Mouse (Mus musculus): Measurements from ENCODE around the gene Pabpc1l. TPM values are rescaled to one million over a fixed set of nuclear protein-coding genes. Genes with fewer than 3 reads are reported as not detected.

The Pabpc1l gene
- polyA plus RNA-seq, 1 experiment: not detected

- peaks cover 11% of the 10 kb centered on the region for H3K4me1 ChIP-seq (ENCODE audit: control insufficient read depth, insufficient read depth, insufficient read length, low read length)
- H3K27ac ChIP-seq (replicated peaks; ENCODE audit: low read depth, low read length): peak within 1 kb of the TSS; percentile 78
- peak within 1 kb of the TSS; percentile 97 for H3K4me3 ChIP-seq (ENCODE audit: insufficient read depth, low read depth, low read length)
Observed at GRCm38 (mm10) chr2:164070142-164070764, 45.0 kb downstream of the Pabpc1l start, which contains the start of gene Stk4. TSS of gene Stk4 (plus strand) at chr2:164070322.

GRCm38 (mm10) chr2:164070765-164071436 is 45.7 kb downstream of the Pabpc1l start, which contains the start of gene Tomm34:
TSS of gene Tomm34 (minus strand) at chr2:164071169.
- Histone ChIP-seq H3K27ac (replicated peaks; ENCODE audit: low read depth, low read length) (peak within 1 kb of the TSS; percentile 78), H3K4me1 (ENCODE audit: control insufficient read depth, insufficient read depth, insufficient read length, low read length) (peaks cover 14% of the 10 kb centered on the region), H3K4me3 (ENCODE audit: insufficient read depth, low read depth, low read length) (peak within 1 kb of the TSS; percentile 97)

GRCm38 (mm10) chr2:164071437-164071820 is 46.2 kb downstream of the Pabpc1l start:
- H3K4me3 ChIP-seq (ENCODE audit: insufficient read depth, low read depth, low read length): 0 out of 2 replicates have a peak overlapping the region, but pooled peaks have one; percentile 17
- H3K27ac ChIP-seq (replicated peaks; ENCODE audit: low read depth, low read length): peak overlapping the region; percentile 37; the same call in 1 of the 2 replicates
- peaks cover 14% of the 10 kb centered on the region for H3K4me1 ChIP-seq (ENCODE audit: control insufficient read depth, insufficient read depth, insufficient read length, low read length)

GRCm38 (mm10) chr2:164072109-164072508 is 46.9 kb downstream of the Pabpc1l start:
- peaks cover 14% of the 10 kb centered on the region for H3K4me1 ChIP-seq (ENCODE audit: control insufficient read depth, insufficient read depth, insufficient read length, low read length)
- no peak overlapping the region for H3K4me3 ChIP-seq (ENCODE audit: insufficient read depth, low read depth, low read length)
- H3K27ac ChIP-seq (replicated peaks; ENCODE audit: low read depth, low read length): no peak overlapping the region

DNA sequence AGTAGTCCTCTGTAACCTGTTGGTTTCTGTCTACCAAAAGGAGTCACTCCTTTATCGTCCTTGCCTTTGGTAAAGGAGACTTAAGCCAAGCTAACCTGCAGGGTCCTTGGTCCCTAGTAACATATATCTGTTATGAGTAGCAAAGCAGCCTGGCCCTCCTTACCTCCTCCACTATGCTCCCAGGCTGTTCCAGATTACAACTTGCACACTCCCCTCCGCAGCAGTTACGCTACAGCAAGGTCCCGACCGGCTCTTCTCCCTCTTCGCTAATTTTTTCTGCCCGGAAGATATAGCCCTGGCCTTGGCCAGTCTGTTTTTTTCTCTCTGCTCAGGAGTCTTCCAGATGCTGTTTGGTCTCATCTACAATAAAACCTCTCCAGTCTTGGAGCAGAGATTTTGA is 47.9 kb downstream of the Pabpc1l start:
- peaks cover 14% of the 10 kb centered on the region for H3K4me1 ChIP-seq (ENCODE audit: control insufficient read depth, insufficient read depth, insufficient read length, low read length)
- no peak overlapping the region for H3K4me3 ChIP-seq (ENCODE audit: insufficient read depth, low read depth, low read length)
- H3K27ac ChIP-seq (replicated peaks; ENCODE audit: low read depth, low read length): no peak overlapping the region

DNA sequence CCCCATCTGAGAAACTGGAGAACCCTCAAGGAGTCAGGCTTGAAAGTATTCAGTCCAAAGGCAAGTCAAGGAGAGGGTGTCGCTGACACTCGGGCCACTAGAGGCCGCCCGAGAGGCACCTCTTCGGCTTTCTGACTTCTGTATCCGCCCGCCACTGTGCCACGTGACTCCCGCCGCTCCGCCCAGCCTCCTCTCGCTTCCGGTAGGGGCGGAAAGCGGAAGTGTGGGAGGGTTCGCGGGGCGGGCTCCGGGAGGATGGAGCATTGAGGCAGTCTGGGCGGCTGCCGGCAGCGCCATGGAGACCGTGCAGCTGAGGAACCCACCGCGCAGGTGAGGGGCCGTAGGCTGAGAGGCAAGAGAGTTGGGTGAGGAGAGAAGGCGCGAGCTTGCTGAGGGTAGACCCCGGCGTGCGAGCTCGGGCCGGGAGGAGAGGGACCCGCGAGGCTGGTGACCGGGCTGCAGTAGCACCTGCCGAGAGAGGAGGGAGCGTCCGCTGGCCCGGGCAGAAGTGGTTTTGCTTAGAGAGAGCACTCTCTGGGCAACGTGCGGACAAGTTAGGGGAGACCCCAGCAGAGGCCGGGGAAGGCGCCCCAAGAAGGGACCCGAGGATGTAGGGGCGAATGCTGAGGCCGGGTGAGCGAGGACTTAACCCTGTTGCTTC is 48.8 kb downstream of the Pabpc1l start:
- Histone ChIP-seq H3K27ac (replicated peaks; ENCODE audit: low read depth, low read length) (peak overlapping the region; percentile 54; the same call in 1 of the 2 replicates), H3K4me1 (ENCODE audit: control insufficient read depth, insufficient read depth, insufficient read length, low read length) (peaks cover 14% of the 10 kb centered on the region), H3K4me3 (ENCODE audit: insufficient read depth, low read depth, low read length) (peak overlapping the region; percentile 98)

DNA sequence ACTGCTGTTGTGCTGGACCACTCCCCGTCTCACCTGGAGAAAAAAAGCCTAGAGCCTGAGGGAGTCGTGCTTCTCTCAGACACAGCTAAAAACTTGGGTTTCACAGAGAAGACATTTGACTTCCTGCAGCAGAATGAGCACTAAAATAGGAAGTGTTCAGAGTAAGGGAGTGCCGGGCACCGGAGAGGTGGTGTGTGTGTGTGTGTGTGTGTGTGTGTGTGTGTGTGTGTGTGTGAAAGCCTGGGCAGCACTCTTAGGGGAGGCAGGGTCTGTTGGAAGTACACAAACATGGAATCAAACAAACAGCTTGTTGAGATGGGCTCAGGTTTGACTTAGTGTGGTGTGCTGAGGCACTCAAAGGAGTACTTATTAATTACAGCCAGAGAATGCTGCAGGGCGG is 49.8 kb downstream of the Pabpc1l start:
- H3K27ac ChIP-seq (replicated peaks; ENCODE audit: low read depth, low read length): peak overlapping the region; percentile 34
- H3K4me3 ChIP-seq (ENCODE audit: insufficient read depth, low read depth, low read length): peak overlapping the region; percentile 98
- H3K4me1 ChIP-seq (ENCODE audit: control insufficient read depth, insufficient read depth, insufficient read length, low read length): peaks cover 11% of the 10 kb centered on the region; the same call in 1 of the 2 replicates

- Histone ChIP-seq H3K4me1 (ENCODE audit: control insufficient read depth, insufficient read depth, insufficient read length, low read length) (peaks cover 11% of the 10 kb centered on the region; the same call in 1 of the 2 replicates), H3K4me3 (ENCODE audit: insufficient read depth, low read depth, low read length) (no peak overlapping the region), H3K27ac (replicated peaks; ENCODE audit: low read depth, low read length) (no peak overlapping the region)
Observed at GRCm38 (mm10) chr2:164076874-164077425, 51.7 kb downstream of the Pabpc1l start.

GRCm38 (mm10) chr2:164077875-164078274 is 52.6 kb downstream of the Pabpc1l start:
- Histone ChIP-seq H3K27ac (replicated peaks; ENCODE audit: low read depth, low read length) (no peak overlapping the region), H3K4me1 (ENCODE audit: control insufficient read depth, insufficient read depth, insufficient read length, low read length) (peaks cover 11% of the 10 kb centered on the region; the same call in 1 of the 2 replicates), H3K4me3 (ENCODE audit: insufficient read depth, low read depth, low read length) (no peak overlapping the region)

GRCm38 (mm10) chr2:164079488-164079887 is 54.2 kb downstream of the Pabpc1l start:
- H3K4me1 ChIP-seq (ENCODE audit: control insufficient read depth, insufficient read depth, insufficient read length, low read length): peaks cover 11% of the 10 kb centered on the region; the same call in 1 of the 2 replicates
- H3K4me3 ChIP-seq (ENCODE audit: insufficient read depth, low read depth, low read length): no peak overlapping the region

DNA sequence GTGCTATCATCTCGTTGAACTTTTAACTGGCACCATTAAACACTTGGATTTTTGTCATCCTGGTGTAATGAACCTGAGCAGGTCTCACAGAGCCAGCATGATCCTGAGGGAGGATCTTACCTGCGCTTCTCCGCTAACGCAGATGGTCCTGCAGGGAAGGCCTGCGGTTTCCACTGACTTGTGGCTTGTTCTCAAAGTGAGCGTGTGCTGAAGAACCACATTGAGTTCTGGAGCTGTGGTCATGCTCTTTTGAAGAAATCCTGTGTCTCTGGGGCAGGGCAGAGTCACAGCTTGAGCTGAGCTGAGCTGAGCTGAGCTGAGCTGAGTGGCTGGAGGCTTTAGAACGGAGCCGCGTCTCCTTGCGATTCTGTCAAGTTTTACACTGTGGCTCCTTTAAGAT is 56.3 kb downstream of the Pabpc1l start:
- Histone ChIP-seq H3K27ac (replicated peaks; ENCODE audit: low read depth, low read length) (no peak overlapping the region), H3K4me3 (ENCODE audit: insufficient read depth, low read depth, low read length) (no peak overlapping the region), H3K4me1 (ENCODE audit: control insufficient read depth, insufficient read depth, insufficient read length, low read length) (no peaks in the 10 kb centered on the region)

More at GRCm38 (mm10) chr2:164079488-164079887, 54.2 kb downstream of the Pabpc1l start:
- H3K27ac ChIP-seq (replicated peaks; ENCODE audit: low read depth, low read length): no peak overlapping the region

- no peak overlapping the region for H3K4me3 ChIP-seq (ENCODE audit: insufficient read depth, low read depth, low read length)
- H3K4me1 ChIP-seq (ENCODE audit: control insufficient read depth, insufficient read depth, insufficient read length, low read length): no peaks in the 10 kb centered on the region
- H3K27ac ChIP-seq (replicated peaks; ENCODE audit: low read depth, low read length): no peak overlapping the region
Observed at GRCm38 (mm10) chr2:164082175-164082574, 56.9 kb downstream of the Pabpc1l start.

DNA sequence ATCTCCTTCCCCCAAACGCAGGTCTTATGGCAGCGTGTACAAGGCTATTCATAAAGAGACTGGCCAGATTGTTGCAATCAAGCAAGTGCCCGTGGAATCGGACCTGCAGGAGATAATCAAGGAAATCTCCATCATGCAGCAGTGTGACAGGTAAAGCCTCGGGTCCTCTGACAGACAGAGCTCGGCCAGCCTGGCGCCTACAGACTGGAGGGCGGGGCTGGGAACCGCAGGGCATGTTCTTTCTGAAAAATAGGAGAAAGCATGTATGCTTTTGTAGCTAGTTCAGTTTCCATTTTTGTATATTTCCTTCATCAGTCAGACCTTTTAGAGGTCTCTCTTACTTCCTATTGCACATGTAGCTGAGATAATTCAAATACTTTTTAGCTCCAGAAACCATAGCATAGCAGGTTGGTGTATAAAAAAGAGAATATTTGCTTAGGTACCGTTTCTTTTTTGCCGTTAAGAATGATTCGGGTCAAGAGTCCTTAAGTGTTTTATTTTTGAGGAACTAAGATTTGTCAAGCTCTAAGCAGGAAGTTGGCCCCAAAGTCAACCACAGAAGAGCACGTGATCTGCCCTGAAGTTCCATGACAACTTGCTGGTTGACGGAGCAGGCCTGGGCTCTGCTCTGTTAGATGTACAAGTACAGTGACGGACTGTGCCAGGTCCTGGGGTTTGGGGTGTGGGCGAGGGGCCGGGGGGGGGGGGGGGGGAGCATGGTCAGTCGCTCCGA is 58.5 kb downstream of the Pabpc1l start:
- no peak overlapping the region for H3K4me3 ChIP-seq (ENCODE audit: insufficient read depth, low read depth, low read length)
- no peak overlapping the region; the same call in none of the 2 replicates for H3K27ac ChIP-seq (replicated peaks; ENCODE audit: low read depth, low read length)
- no peaks in the 10 kb centered on the region for H3K4me1 ChIP-seq (ENCODE audit: control insufficient read depth, insufficient read depth, insufficient read length, low read length)

GRCm38 (mm10) chr2:164084342-164084700 is 59.1 kb downstream of the Pabpc1l start:
- no peak overlapping the region for H3K4me3 ChIP-seq (ENCODE audit: insufficient read depth, low read depth, low read length)

More at GRCm38 (mm10) chr2:164084342-164084700, 59.1 kb downstream of the Pabpc1l start:
- Histone ChIP-seq H3K4me1 (ENCODE audit: control insufficient read depth, insufficient read depth, insufficient read length, low read length) (no peaks in the 10 kb centered on the region), H3K27ac (replicated peaks; ENCODE audit: low read depth, low read length) (peak overlapping the region; percentile 56)
